Mouse (Mus musculus) G1E (cell line): ENCODE results near the gene Tlr13. TPM values are rescaled to one million over a fixed set of nuclear protein-coding genes. Genes with fewer than 3 reads are reported as not detected.

Source experiments
- ATAC-seq: 2 replicates; pipeline ENCODE4 v1.8.0; 2016; ENCODE audit warnings: mild to moderate bottlenecking; ENCODE audit not compliant: insufficient number of reproducible peaks, poor library complexity, low FRiP score, severe bottlenecking; ENCODE audit errors: extremely low read depth
- DNase-seq: peaks from one replicate; pipeline ENCODE4 v3.0.0; 2012; ENCODE audit warnings: low spot score
- H3K27me3 ChIP-seq: 2 replicates; pipeline ENCODE4 v1.6.1; 2012; ENCODE audit warnings: mild to moderate bottlenecking, low read length, inconsistent platforms; ENCODE audit not compliant: insufficient read depth
- H3K36me3 ChIP-seq: replicated peaks from 2 replicates; pipeline ENCODE3; 2012; ENCODE audit warnings: mild to moderate bottlenecking, inconsistent platforms
- H3K4me1 ChIP-seq: 2 replicates; pipeline ENCODE4 v1.6.1; 2012; ENCODE audit warnings: low read depth, low read length, inconsistent platforms, mixed read lengths; ENCODE audit not compliant: insufficient read depth
- H3K4me3 ChIP-seq: 2 replicates; pipeline ENCODE4 v1.5.1; 2012; ENCODE audit warnings: low read depth, mild to moderate bottlenecking, inconsistent platforms, low read length, moderate library complexity, mixed read lengths
- H3K9me3 ChIP-seq: replicated peaks from 2 replicates; pipeline ENCODE4 v1.6.1; 2012; ENCODE audit warnings: inconsistent platforms
- CTCF ChIP-seq: IDR thresholded peaks from 2 replicates; pipeline ENCODE4 v1.5.1; 2012; ENCODE audit warnings: low read depth, low read length, inconsistent platforms, mixed read lengths
- GATA1 ChIP-seq: IDR thresholded peaks from 2 replicates; pipeline ENCODE4 v1.6.1; 2012; ENCODE audit warnings: borderline replicate concordance, low read length, inconsistent platforms, mixed read lengths
- GATA2 ChIP-seq: IDR thresholded peaks from 2 replicates; pipeline ENCODE4 v1.6.1; 2012; ENCODE audit warnings: low read depth, low read length, inconsistent platforms, borderline replicate concordance
- POLR2AphosphoS5 ChIP-seq: IDR thresholded peaks from 2 replicates; pipeline ENCODE4 v1.6.1; 2012; ENCODE audit warnings: low read depth, low read length, inconsistent platforms; ENCODE audit not compliant: insufficient replicate concordance
- TAL1 ChIP-seq: conservative IDR thresholded peaks from 2 replicates; pipeline ENCODE4 v1.6.1; 2012; ENCODE audit warnings: low read depth, low read length, inconsistent platforms, mixed read lengths
- polyA plus RNA-seq: library from polyadenylated mRNA; stranded (reverse); fragments of >175 nt; gene quantifications from 2 replicates; pipeline ENCODE4 v1.2.3, GENCODE M21; 2012
- total RNA-seq, 2 experiments: library from RNA; stranded (forward) in 1 of 2; stranded (reverse) in 1 of 2; fragments of 200-1000 nt in 1 of 2; fragments of >200 nt in 1 of 2; fragmentation: Nextera tagmentation in 1 of 2; gene quantifications; 2 replicates each; pipeline ENCODE4 v1.2.3; 2014 to 2017

Tlr13 gene
- not detected in 2 replicates for total RNA-seq (2014; fragmentation: Nextera tagmentation)
- 0.06 and 0.11 TPM in 2 replicates for total RNA-seq (2017)
- polyA plus RNA-seq, result not detected in 2 replicates

- no peak within 1 kb of the TSS for H3K4me3 ChIP-seq
- ATAC-seq, result no peak
- H3K9me3 ChIP-seq, result no peaks in the 10 kb centered on the region
- no peaks in the 10 kb centered on the region for H3K27me3 ChIP-seq
- no peak for DNase-seq
- H3K4me1 ChIP-seq, result peaks cover 7% of the 10 kb centered on the region
- TF ChIP-seq GATA1 (no peak), POLR2AphosphoS5 (no peak), TAL1 (no peak), CTCF (no peak), GATA2 (no peak)
- H3K36me3 ChIP-seq, result no peaks in the 10 kb centered on the region
Measured at GRCm38 (mm10) chrX:106142936-106143335, at the start of gene Tlr13. Tlr13 (plus strand) TSS chrX:106143204.

- H3K4me3 ChIP-seq, result no peak overlapping the region
- TF ChIP-seq GATA2, result no peak
- TF ChIP-seq POLR2AphosphoS5, result no peak
- no peak for TF ChIP-seq GATA1
- TF ChIP-seq TAL1, result no peak
- TF ChIP-seq CTCF, result no peak
- no peak for ATAC-seq
- no peaks in the 10 kb centered on the region for H3K9me3 ChIP-seq
- peaks cover 42% of the 10 kb centered on the region for H3K36me3 ChIP-seq
- H3K27me3 ChIP-seq, result no peaks in the 10 kb centered on the region
- no peak for DNase-seq
- no peaks in the 10 kb centered on the region; the same call in 1 of the 2 replicates for H3K4me1 ChIP-seq
Measured at GRCm38 (mm10) chrX:106105464-106105863, 37.5 kb upstream of the Tlr13 start.

GRCm38 (mm10) chrX:106113881-106114280 is 29.1 kb upstream of the Tlr13 start:
- TF ChIP-seq GATA2 (no peak), GATA1 (no peak), CTCF (no peak), TAL1 (no peak), POLR2AphosphoS5 (no peak)
- DNase-seq, result no peak
- Histone ChIP-seq H3K4me1 (peaks cover 3% of the 10 kb centered on the region; the same call in 1 of the 2 replicates), H3K36me3 (peaks cover 31% of the 10 kb centered on the region), H3K9me3 (no peaks in the 10 kb centered on the region), H3K4me3 (no peak overlapping the region), H3K27me3 (no peaks in the 10 kb centered on the region)
- no peak for ATAC-seq

- DNase-seq, result no peak
- Histone ChIP-seq H3K4me1 (peaks cover 3% of the 10 kb centered on the region; the same call in 1 of the 2 replicates), H3K36me3 (peaks cover 32% of the 10 kb centered on the region), H3K4me3 (no peak overlapping the region), H3K27me3 (no peaks in the 10 kb centered on the region), H3K9me3 (no peaks in the 10 kb centered on the region)
- ATAC-seq, result no peak
- no peak for TF ChIP-seq TAL1
- TF ChIP-seq POLR2AphosphoS5, result no peak
- TF ChIP-seq CTCF, result no peak
- no peak for TF ChIP-seq GATA2
- no peak for TF ChIP-seq GATA1
Measured at GRCm38 (mm10) chrX:106114674-106115073, 28.3 kb upstream of the Tlr13 start.

GRCm38 (mm10) chrX:106122823-106123222 is 20.2 kb upstream of the Tlr13 start:
- Histone ChIP-seq H3K4me3 (no peak overlapping the region), H3K9me3 (no peaks in the 10 kb centered on the region), H3K27me3 (no peaks in the 10 kb centered on the region), H3K4me1 (no peaks in the 10 kb centered on the region), H3K36me3 (peaks cover 29% of the 10 kb centered on the region)
- TF ChIP-seq CTCF (no peak), GATA1 (no peak), POLR2AphosphoS5 (no peak), TAL1 (no peak), GATA2 (no peak)
- no peak for ATAC-seq
- no peak for DNase-seq

GRCm38 (mm10) chrX:106128283-106128682 is 14.7 kb upstream of the Tlr13 start:
- Histone ChIP-seq H3K9me3 (no peaks in the 10 kb centered on the region), H3K27me3 (no peaks in the 10 kb centered on the region), H3K4me3 (no peak overlapping the region), H3K4me1 (no peaks in the 10 kb centered on the region; the same call in 1 of the 2 replicates), H3K36me3 (peaks cover 25% of the 10 kb centered on the region)
- no peak for TF ChIP-seq POLR2AphosphoS5
- TF ChIP-seq CTCF, result no peak
- no peak for TF ChIP-seq TAL1
- no peak for TF ChIP-seq GATA2
- TF ChIP-seq GATA1, result no peak
- ATAC-seq (no peak), DNase-seq (no peak)
